Mouse (Mus musculus): ENCODE results near the gene Pdzk1.

Pdzk1 gene

DNA sequence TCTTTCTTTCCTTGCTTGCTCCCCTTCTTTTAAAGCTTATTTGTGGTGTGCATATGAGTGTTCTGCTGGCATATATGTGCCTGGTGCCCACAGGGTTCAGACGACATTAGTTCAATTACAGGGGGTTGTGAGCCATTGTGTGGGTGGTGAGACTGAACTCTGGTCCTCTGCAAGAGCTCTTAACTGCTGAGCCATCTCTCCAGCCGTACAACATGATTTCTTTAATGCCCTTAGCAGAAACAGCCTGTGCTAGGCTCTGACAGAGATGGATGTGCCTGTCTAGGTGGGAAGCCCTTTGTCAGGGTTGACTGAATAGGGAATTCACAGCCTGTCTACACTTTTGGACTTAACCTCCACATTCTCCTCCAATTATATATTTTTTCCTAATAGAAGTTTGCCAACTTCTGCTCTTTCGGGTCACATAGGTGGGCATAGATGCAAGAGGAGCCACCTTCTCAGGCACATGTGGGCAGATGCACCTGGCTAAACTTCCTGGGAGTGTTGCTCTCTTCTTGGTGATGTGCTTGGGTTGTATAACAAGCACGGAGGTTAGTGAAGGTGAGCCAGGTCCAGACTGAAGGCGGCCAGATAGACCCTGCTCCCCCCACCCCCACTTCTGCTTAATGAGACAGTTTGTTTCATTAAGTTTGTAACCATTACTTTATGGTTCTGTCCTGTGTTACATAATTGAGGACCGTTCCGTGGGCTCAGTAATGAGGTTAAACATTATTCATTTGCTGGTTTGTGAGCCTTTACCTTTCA, 5.7 kb downstream of the Pdzk1 start:
- DNase-seq (ENCODE audit: low spot score in 2 of 2), result no peak

DNA sequence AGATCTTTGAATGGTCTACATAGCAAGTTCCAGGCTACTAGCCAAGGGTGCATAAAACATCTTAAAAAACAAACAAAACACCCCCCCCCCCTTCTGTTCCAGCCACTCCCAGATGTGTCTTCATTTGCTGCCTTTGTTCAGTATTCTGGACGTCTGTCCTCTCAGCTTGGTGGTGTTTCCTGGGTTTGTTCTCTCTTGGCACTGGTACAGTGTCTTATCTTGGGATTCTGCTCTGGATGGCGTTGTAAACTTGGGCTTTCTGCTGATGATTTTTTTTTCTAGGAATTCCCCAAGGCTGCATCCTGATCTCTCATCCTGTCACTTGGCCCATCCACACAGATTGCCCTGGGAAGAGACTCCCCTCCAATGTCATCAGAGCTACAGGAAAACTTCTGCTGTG, 7.3 kb downstream of the Pdzk1 start:
- DNase-seq (ENCODE audit: low spot score in 2 of 2), result no peak

DNA sequence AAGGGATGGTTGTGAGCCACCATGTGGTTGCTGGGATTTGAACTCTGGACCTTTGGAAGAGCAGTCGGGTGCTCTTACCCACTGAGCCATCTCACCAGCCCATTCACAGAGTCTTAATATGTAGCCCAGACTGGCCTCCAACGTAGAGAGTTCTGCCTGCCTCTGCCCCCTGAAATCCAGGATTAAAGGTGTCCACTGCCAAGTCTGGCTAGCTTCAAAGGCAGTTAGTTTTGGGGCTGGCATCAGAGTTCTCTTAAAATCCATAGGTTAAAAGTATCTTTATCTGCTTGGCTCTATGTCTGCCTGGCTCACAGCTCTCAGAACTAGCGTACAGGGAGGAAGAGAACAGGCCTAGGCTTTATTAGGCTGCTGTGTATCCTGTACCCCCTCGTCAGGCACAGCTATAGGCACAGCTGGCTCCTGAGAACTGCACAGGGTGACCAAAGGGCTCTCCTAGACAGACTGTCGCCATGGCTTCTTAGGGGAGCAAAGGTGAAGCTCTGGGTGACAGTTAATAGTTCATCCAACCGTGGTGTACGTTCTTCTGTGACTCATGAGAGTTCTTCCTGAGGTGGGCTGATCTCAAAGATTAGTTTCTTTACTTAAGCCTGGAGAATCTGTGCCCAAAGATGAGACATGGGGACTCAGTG, 10.0 kb downstream of the Pdzk1 start:
- DNase-seq (ENCODE audit: low spot score in 2 of 2), result no peak

DNA sequence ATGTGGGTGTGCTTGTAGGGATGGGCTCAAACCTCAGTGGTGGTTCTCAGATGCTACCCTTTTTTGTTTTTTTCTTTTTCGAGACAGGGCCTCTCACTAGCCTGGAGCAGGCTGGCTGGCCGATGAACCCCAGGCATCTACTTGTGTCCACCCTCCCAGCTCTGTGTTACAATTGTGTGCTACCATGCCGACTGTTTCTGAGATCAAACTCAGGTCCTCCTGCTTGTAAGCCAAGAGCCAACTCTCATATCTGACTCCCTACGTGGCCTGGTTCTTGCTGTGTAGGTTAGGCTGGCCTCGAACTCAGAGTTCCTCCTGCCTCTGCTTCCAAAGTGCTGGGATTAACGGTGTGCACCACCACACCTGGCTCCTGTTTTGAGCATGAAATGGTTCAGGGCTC, 16.1 kb downstream of the Pdzk1 start:
- no peak for DNase-seq (ENCODE audit: low spot score in 2 of 2)

DNA sequence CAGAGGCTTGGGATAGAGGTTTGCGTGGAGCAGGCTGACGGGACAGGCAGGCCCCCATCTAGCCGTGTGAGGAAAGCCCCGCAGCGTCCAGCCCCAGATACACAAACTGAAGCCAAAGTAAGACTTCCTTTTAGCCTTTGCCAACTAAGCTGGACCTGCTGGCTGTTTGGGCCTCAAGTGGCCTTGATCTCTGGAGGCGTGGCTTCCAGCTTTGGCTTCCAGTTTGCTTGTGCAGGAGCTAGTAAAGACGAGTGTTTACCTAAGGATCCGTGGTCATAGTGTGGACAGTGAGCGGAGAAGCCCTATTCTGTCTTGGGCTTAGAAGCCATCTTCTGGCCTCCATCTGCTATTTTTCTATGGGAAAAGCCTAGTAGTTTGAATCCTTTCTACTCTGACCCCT, 16.7 kb downstream of the Pdzk1 start:
- no peak for DNase-seq (ENCODE audit: low spot score in 2 of 2)

DNA sequence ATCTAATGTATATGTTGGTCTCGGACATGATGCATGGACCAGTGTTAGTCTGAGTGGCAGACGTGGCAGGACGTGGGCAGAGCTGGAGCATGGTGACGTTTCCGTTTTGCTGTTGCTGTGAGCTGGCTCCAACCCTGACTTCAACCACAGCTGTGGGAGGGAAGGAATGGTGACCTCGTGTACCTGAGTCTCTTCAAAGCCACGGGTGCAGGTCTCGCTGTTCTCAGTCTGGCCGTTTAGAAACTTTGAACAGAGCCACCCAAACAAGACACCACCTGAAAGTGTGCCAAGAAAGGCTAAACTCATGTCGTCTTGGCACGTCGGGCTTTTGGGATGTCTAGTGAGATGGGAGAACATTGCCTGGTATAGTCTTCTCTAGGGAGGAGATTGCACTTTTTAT, 17.9 kb downstream of the Pdzk1 start:
- DNase-seq (ENCODE audit: low spot score in 2 of 2), result no peak

DNA sequence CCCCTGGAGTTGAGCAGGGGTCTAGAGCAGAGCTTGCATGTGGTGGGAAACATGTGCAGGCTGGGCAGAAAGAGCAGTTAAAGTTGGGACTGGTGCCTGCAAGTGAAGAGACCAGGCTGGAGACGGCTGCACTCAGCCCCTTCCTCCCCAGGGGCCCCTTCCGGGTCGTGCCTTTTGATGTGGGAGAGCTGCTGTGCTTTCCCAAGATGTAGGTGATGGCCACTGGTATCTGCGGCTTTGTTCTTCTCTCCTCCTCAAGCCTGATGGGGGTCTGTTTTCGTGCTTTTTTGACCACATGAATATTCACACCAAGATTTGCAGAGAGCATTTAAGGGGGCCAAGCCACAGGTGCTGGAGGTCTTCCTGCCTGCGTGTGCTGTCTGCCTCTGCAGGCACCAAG, 18.6 kb downstream of the Pdzk1 start:
- DNase-seq (ENCODE audit: low spot score in 2 of 2), result no peak

DNA sequence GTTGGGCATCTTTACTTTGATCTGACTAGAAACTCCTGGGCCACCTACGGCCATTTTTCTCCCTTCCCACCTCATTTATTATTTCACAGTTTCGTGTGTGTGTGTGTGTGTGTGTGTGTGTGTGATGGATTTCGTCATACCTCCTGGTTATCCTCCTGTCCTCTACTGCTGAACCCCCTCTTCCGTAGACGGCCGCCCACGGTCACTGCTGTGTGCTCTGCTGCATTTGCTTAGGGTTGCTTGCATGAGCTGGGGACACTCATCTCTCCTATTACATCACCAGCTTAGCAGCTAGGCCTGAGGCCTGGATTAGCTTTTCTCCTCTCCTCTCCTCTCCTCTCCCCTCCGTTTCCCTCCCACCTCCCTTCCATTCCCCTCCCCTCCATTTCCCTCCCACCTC, 19.4 kb downstream of the Pdzk1 start:
- DNase-seq (ENCODE audit: low spot score in 2 of 2), result no peak

DNA sequence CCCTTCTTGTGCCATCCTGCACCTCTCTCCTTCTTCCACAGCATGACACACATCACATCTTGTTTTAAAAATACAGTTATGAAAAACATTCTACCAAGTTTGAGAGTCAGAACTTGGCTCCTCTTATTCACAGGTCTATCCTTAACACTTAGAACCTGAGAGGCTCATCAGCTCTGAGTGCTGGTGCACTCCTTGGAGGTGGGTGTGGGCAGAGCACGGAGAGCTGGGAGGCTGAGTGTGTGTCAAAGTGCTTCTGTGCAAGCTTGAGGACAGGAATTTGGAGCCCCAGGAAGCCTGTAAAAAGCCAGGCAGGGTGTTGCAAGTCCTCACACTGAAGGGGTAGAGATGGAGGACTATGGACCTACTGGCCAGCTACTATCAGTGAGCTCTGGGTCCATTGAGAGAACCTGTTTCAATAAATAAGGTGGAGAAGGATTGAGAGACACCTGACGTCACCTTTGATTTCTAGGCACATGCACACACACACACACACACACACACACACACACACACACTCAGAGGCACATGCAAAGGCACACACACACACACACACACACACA, 20.2 kb downstream of the Pdzk1 start:
- DNase-seq (ENCODE audit: low spot score in 2 of 2), result no peak

DNA sequence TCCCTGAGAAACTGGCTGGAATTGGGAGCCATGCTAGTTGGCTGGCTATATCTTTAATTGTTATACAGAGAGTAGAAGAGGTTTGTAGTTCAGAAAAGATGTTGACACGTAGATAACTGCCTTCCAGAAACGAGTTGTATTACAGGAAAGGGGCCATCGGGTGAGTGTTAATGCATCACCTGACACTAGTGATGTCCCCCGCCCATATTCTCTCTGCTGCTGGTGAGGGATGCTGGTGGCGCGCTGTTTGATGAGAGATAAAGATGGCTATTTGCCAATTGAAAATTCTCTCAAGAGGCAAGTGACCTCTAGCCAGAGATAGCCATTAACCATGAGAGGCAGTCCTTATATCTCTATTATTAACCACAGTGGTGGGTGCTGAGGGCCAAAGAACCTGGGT, 23.5 kb downstream of the Pdzk1 start:
- no peak for DNase-seq (ENCODE audit: low spot score in 2 of 2)

DNA sequence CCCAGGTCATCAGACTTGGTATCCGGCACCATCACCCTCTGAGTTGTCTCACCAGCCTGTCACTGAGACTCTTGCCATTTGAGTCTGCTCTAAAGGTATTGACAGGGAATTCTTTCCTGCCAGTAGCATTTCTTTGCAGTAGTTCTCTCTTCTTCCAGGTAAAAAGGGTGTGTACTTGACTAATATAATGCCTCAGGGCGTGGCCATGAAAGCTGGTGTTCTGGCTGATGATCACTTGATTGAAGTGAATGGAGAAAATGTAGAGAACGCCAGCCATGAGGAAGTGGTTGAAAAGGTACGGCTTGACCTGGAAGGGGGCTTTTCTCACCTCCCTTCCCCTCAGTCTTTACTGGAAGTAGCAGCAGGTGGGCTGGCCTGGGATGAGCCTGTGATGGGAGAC, 25.3 kb downstream of the Pdzk1 start:
- no peak for DNase-seq (ENCODE audit: low spot score in 2 of 2)

DNA sequence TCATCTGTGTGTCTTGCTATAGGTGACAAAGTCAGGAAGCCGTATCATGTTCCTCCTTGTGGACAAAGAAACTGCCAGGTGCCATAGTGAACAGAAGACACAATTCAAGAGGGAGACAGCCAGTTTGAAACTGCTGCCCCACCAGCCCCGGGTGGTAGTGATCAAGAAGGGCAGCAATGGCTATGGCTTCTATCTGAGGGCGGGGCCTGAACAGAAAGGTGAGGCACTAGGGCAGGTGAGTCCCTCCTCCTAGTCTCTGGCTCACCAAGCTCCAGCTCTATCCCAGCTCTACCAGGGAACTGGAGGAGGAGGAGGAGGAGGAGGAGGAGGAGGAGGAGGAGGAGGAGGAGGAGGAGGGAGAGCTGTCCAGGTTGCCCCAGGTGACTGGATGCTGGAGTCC, 26.7 kb downstream of the Pdzk1 start:
- DNase-seq (ENCODE audit: low spot score in 2 of 2), result no peak

DNA sequence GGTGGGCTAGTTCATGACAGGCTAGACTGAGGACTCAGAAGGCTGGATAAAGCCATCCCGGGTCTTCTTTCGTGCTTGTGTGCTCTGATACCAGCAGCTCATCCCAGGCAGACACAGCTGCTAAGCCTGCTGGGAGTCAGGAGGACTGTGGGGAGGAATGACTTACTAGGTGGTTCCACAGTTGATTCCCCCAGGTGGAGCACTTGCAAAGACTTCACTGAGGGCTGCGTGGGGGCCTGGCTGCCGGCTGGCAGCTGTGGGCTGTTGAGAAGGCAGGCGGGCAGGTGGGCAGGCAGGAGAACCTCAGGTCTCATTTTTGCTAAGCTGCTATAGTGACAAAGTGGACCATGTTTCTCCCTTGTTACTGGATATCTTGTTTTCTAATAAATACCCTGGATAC, 31.4 kb downstream of the Pdzk1 start:
- DNase-seq (ENCODE audit: low spot score in 2 of 2), result no peak

DNA sequence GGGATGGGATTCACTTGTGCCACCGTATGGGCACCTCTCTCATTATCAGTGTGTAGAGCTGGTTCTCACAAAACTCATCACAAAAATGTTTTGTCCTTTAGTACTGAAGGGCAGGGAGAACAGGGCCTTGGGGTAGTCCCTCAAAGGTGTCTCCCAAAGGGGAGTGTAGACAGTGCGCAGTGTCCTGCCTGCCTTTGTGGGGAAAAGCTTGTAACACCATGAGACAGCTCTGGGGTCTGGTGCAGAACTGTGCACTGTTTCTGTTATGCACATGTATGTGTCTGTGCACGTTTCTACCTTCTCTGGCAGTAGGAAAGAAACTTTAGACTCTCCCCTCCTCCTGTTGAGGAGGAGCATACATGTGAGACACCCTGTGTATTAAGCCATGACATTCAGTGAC, 38.8 kb downstream of the Pdzk1 start:
- DNase-seq (ENCODE audit: low spot score in 2 of 2), result no peak

DNA sequence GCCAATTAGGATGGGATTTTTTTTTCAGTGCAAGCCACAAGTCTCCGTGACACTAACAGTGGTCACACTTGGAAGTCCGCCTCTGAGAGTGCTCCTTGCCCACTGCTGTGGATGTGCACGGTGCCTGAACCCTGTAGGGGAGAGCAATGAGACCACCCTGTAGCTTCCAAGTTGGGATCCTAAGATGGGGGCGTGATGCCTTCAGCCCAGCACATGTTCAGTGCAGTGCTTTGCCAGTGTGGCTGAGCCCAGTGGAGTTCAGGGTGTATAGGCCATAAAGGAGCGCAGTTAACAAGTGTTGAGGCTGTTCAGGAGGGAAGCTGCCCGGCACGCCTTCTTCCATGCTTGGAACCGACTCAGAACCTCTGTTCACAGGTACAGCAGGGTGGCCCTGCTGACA, 39.5 kb downstream of the Pdzk1 start:
- DNase-seq (ENCODE audit: low spot score in 2 of 2), result no peak

DNA sequence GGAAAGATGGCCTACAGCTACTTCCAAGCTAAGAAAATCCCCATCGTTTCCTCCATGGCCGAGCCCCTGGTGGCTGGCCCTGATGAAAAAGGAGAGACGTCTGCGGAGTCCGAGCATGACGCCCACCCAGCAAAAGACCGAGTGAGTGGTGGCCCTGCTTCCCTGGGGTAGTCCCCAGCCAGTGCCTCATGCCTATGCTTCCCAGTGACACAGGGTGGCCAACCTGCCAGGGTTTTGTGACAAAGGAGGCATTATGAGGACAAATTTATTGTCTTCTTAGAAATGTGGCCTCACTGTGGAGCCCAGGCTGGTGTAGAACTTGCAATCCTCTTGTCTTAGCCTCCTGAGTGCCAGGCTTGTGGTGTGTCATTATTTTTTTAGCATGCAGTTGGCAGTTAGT, 40.0 kb downstream of the Pdzk1 start:
- no peak for DNase-seq (ENCODE audit: low spot score in 2 of 2)

DNA sequence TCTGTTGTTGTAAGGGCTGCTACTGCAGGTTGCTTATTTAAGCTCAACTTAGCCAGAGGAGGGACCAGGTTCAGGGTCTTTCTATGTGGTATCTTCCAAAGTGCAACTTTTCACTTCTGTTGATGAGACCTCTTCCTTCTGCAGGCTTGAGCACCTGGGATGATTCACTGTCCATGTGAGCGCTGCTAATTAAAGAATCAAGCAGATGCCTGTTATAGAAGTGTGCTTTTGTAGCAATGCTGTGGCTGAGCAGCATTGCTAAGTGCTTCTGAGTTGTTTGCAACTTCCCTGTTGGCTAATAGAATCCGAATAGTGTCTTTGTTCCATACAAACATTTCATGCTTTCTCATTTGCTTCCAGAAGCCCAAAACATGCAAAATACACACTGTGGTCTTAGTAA, 41.2 kb downstream of the Pdzk1 start:
- DNase-seq (ENCODE audit: low spot score in 2 of 2), result no peak

DNA sequence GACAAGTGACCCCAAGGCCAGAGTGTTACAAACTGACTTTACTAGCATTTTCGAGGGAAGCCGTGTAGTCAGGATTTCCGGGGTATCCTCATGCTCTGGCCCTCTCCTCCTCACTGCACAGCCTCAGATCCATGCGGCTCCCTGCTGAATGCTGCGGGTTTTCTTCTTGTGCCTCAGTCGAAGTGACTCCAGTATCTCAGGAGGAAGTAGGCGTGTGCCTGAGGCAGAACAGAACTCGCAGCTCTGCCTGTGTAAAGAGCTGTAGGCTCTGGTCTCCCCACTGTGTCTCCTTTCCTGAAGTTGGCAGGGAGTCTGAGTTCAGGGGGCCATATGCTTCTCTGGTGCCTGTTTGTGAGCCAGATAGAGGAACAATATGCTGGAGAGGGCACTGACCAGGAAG, 42.0 kb downstream of the Pdzk1 start:
- DNase-seq (ENCODE audit: low spot score in 2 of 2), result no peak

DNA sequence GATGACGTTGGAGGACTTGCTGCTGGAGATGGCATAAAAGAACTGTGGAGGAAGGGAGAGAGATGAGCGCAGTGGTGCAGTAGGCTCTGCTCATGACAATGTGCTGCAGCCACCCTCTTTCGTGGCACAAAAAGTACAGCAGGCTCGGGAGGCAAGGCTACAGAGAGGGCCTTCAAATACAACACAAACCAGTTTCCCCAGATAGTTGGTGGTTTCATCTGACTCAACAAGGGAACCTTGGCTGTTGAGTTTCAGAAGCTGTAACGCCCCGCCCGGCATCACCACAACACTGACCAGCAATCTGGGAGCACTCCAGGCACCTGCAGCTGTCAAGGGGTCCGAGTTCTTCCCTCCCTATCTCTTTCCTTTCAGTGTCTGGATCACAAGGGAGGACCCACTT, 43.4 kb downstream of the Pdzk1 start:
- DNase-seq (ENCODE audit: low spot score in 2 of 2), result no peak

DNA sequence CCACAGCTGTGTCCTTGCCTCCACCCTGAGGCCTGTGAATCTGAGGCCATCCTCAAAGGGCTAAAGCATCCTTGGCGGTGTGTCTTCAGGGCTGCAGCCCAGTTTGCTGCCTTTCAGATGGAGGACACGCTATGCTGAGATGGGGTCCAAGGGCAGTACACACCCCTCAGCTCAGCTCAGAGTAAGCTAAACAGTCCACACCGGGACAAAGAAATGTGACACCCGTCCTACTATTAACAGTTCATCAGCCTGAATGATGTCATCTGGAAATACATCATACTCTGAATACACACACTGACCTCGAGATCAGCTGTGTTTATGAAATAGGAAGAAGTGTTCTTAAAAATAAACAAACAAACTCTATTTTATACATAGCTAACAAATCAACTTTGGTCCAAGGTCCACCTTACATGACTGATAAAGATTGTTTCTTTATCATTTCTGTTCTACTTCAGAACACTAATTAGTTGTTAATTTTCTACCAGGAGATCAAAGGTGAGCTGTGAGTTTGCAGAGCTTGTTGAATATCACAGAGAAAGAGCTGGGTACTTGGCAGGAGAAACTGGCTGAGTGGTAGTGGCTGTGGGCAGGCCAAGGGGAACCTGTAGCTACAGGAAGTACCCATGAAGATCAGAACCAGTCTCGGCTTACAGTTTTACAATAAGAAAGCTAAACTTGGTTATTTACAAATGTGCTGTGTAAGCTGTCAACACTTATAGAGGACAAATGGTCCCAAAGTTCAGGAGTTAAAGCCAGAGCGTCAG, 45.9 kb downstream of the Pdzk1 start:
- DNase-seq (ENCODE audit: low spot score in 2 of 2), result no peak

DNA sequence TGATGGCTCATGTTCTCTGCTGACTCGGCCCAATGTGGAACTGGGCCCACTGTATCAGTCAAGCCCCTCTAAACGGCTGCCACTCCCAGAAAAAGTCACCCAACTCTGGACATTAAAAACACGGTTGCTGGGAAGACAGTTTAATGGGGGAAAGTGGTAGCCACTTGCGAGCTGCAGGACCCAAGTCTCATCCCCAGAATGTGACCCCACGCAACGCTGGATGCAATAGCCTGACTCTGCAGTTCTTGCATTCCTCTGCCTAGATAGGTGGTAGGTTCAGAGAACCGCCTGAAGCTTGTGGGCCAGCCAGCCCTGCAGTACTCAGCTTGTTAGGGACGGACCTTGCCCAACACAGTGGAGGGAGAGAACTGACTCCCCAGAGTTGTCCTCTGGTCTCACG, 50.5 kb downstream of the Pdzk1 start:
- DNase-seq (ENCODE audit: low spot score in 2 of 2), result no peak

DNA sequence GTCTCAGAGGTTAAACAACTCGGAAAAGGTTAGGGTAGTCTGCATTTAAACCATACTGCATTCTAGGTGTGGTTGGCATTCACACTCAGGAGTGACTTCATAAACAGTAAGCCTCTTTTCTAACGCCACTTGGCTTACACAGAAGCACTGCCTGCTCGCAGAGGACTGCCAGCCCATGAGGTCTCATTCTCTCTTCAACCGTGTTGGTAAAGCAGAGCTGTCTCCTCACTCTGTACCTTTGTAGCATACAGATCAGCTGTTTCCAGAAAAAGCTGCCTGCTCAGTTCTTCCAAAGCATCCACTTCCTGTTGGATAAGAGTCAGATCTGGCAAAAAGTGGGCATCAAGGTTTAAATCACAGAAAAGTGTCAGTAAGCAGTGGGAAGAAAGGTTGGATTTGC, 51.3 kb downstream of the Pdzk1 start:
- no peak for DNase-seq (ENCODE audit: low spot score in 2 of 2)

DNA sequence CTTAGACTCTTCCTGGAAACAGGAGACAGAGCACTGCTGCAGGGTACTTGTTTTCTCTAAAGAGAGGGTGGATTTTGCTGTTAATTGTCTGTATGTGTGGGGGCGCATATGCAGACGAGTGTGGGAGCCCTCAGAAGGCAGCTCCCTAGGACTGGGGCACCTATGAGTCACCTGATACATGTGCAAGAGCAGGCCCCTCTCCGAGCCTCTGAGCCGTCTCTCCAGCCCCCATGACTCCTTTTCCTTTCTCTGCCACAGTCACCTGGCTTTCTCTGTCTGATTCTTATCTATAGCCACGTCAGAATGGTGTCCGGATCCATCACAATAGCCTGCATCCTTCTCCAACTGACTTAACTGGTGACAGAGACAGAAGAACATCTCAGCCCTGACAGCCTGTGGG, 52.5 kb downstream of the Pdzk1 start:
- DNase-seq (ENCODE audit: low spot score in 2 of 2), result peak in 1 of 2 experiments; percentile 42
